Mouse (Mus musculus) Patski (cell line): ENCODE results near the gene St3gal2. TPM values are rescaled to one million over a fixed set of nuclear protein-coding genes. Genes with fewer than 3 reads are reported as not detected.
A peak's percentile ranks its signal among the peaks of the same experiment; 100 is the strongest.
"Not testable (repeated sequence)": the region's sequence is repeated elsewhere in the genome, so short reads cannot be mapped to it uniquely, and the experiment has no call there.

Source experiments
- ATAC-seq: fragments of 100-300 bp; one replicate; pipeline ENCODE4 v1.8.0; 2021
- CTCF ChIA-PET: fragments of 350-600 bp; sonication (Branson Sonifier 250); formaldehyde crosslinking; loops from one replicate; lab custom pipeline; 2022; ENCODE audit warnings: inconsistent platforms; lab: Charles Lee
- POLR2A ChIA-PET: fragments of 350-600 bp; sonication (Branson Sonifier 250); formaldehyde crosslinking; loops from one replicate; lab custom pipeline; 2022; ENCODE audit warnings: antibody characterized with exemption, inconsistent platforms; lab: Charles Lee
- DNase-seq: peaks from one replicate; pipeline ENCODE4 v3.0.0-alpha.2; 2011; ENCODE audit warnings: low read depth, low spot score
- H3K27me3 ChIP-seq: fragments of 371-371 bp; one replicate; pipeline ENCODE4 v1.5.1; 2021
- CTCF ChIP-seq: fragments of 100-300 bp; IDR thresholded peaks from one replicate; pipeline ENCODE4 v1.5.1; 2021
- in situ Hi-C: fragments of 300-500 bp; cut with MboI; formaldehyde crosslinking; loops from 3 replicates; pipeline ENCODE4 v1.11.1; 2018; ENCODE audit warnings: low pct_unique_long_range_greater_than_20kb, mixed read lengths
- polyA plus RNA-seq: library from polyadenylated mRNA; unstranded; gene quantifications from one replicate; pipeline ENCODE4 v1.2.3, GENCODE M21; 2021

The St3gal2 gene
- polyA plus RNA-seq, 1 experiment from 2014 or later: 88.1 TPM

- POLR2A ChIA-PET: interaction anchor here (0.5 to 1.0 kb wide), 3 partner anchors 13 to 56 kb away, joined by 3 to 5 read pairs (median 3); no protein-coding TSS in a partner anchor
- DNase-seq (peak; percentile 96), ATAC-seq (peak; percentile 90)
- CTCF ChIA-PET: interaction anchor here (0.8 to 1.5 kb wide), 4 partner anchors 10 to 31 kb away, joined by 3 read pairs; no protein-coding TSS in a partner anchor
- H3K27me3 ChIP-seq: no peaks in the 10 kb centered on the region
- TF ChIP-seq CTCF: no peak
- in situ Hi-C loops: no loop called here
These were observed 21.8 kb downstream of the St3gal2 start for GRCm38 (mm10) chr8:110941453-110941948.

- H3K27me3 ChIP-seq: no peaks in the 10 kb centered on the region
- ChIA-PET CTCF (interaction anchor here (1.1 kb wide), 1 partner anchor 26 kb away, joined by 3 read pairs; no protein-coding TSS in a partner anchor), POLR2A (interaction anchor here (0.6 to 0.7 kb wide), 2 partner anchors 100 to 245 kb away, joined by 3 to 5 read pairs; no protein-coding TSS in a partner anchor)
- in situ Hi-C loops: no loop called here
- TF ChIP-seq CTCF: no peak
- no peak for ATAC-seq
- no peak for DNase-seq
These were observed 24.7 kb downstream of the St3gal2 start for GRCm38 (mm10) chr8:110944276-110944876.

- in situ Hi-C loops: no loop called here
- no peak for DNase-seq
- CTCF ChIA-PET: no interaction called here
- POLR2A ChIA-PET: no interaction called here
- TF ChIP-seq CTCF: no peak
- ATAC-seq: no peak
- no peaks in the 10 kb centered on the region for H3K27me3 ChIP-seq
These were observed 26.0 kb downstream of the St3gal2 start for GRCm38 (mm10) chr8:110945716-110946115.

- ChIA-PET CTCF (no interaction called here), POLR2A (no interaction called here)
- ATAC-seq: no peak
- DNase-seq: no peak
- TF ChIP-seq CTCF: no peak
- H3K27me3 ChIP-seq: no peaks in the 10 kb centered on the region
- in situ Hi-C loops: no loop called here
These were observed 30.4 kb downstream of the St3gal2 start for GRCm38 (mm10) chr8:110950065-110950484.

GRCm38 (mm10) chr8:110954776-110955175 is 35.1 kb downstream of the St3gal2 start:
- ChIA-PET POLR2A (no interaction called here), CTCF (no interaction called here)
- TF ChIP-seq CTCF: no peak
- ATAC-seq (no peak), DNase-seq (no peak)
- no peaks in the 10 kb centered on the region for H3K27me3 ChIP-seq
- in situ Hi-C loops: no loop called here

GRCm38 (mm10) chr8:110956619-110957450 is 37.1 kb downstream of the St3gal2 start:
- TF ChIP-seq CTCF: no peak
- ChIA-PET CTCF (interaction anchor here (0.8 kb wide), 1 partner anchor 15 kb away, joined by 3 read pairs; no protein-coding TSS in a partner anchor), POLR2A (no interaction called here)

GRCm38 (mm10) chr8:110957471-110957870 is 37.7 kb downstream of the St3gal2 start:
- no peak for ATAC-seq
- POLR2A ChIA-PET: no interaction called here
- no peaks in the 10 kb centered on the region for H3K27me3 ChIP-seq
- TF ChIP-seq CTCF: no peak
- in situ Hi-C loops: no loop called here
- DNase-seq: no peak
- CTCF ChIA-PET: no interaction called here

More at GRCm38 (mm10) chr8:110956619-110957450, 37.1 kb downstream of the St3gal2 start:
- ATAC-seq: no peak
- no peak for DNase-seq
- no peaks in the 10 kb centered on the region for H3K27me3 ChIP-seq
- in situ Hi-C loops: no loop called here

GRCm38 (mm10) chr8:110958135-110958534 is 38.4 kb downstream of the St3gal2 start:
- POLR2A ChIA-PET: no interaction called here
- in situ Hi-C loops: no loop called here
- DNase-seq (no peak), ATAC-seq (no peak)
- CTCF ChIA-PET: no interaction called here
- no peaks in the 10 kb centered on the region for H3K27me3 ChIP-seq
- TF ChIP-seq CTCF: no peak

GRCm38 (mm10) chr8:110958553-110958952 is 38.8 kb downstream of the St3gal2 start:
- DNase-seq, in situ Hi-C loops, POLR2A ChIA-PET, ATAC-seq, H3K27me3 ChIP-seq, CTCF ChIA-PET: not testable (repeated sequence)

GRCm38 (mm10) chr8:110959071-110959780 is 39.5 kb downstream of the St3gal2 start:
- H3K27me3 ChIP-seq: no peaks in the 10 kb centered on the region
- no peak for ATAC-seq
- TF ChIP-seq CTCF: no peak
- POLR2A ChIA-PET: no interaction called here
- in situ Hi-C loops: no loop called here
- DNase-seq: no peak
- CTCF ChIA-PET: no interaction called here
